Mouse (Mus musculus): ENCODE measurements around the gene Akr1b7. TPM values are rescaled to one million over a fixed set of nuclear protein-coding genes. Genes with fewer than 3 reads are reported as not detected.

Gene Akr1b7
- polyA plus RNA-seq, 2 experiments, result 0.05 TPM; not detected in 1

DNA sequence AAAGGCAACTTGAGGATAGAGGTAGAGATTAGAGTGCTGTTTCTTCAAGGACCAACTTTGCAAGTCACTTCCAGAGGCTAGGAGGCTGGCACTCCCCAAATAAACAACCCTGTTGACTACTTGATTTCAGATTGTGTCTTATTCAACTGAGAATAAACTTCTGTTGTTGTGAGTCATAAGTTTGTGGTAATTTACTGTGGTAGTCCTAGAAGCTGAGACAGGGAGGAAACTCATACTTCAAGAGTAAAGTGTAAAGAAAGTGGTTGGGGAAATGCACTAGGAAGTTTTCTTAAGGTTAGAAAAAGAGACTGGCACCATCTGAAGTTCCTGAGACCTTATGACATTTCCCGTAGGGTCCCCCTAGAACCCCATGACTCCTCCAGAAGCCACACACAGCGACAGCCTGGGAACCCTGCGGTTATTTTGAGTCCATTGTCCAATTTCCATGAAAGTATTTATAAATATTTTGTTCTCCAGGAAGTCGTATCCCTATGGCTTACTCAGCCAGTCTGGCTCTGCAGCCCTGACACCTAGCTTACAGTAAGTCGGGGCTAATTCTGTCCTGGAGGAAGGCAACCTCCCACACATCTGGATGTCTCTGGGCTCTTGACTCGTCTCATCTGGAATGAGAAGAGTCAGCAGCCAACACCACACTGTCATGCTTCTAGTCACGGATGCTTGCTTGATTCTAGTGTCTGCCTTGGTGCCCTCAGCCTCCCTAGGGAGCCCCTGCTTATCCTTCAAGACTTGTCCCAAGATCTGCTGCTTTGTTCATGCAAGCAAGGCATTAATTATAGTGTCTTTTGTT is 41.0 kb downstream of the Akr1b7 start:
- ATAC-seq (ENCODE audit: low FRiP score, low read depth) (no peak), DNase-seq (ENCODE audit: low spot score) (no peak)
- no peak for TF ChIP-seq POLR2A (IDR thresholded peaks at IDR 0.05; ENCODE audit: borderline replicate concordance, extremely low read depth, insufficient read depth, insufficient read length)
- no peak overlapping the region for H3K4me2 ChIP-seq (replicated peaks; ENCODE audit: low read depth, low read length, severe bottlenecking)
- no peak overlapping the region for H3K27ac ChIP-seq (replicated peaks; ENCODE audit: low read depth, low read length)
- no peaks in the 10 kb centered on the region for H3K4me1 ChIP-seq (ENCODE audit: control insufficient read depth, insufficient read depth, low read length)
- WGBS, result 70% methylated on average over 7 of the region's 7 CpGs
- H3K36me3 ChIP-seq (ENCODE audit: control insufficient read depth, insufficient read depth, low read length), result no peaks in the 10 kb centered on the region
- H3K9ac ChIP-seq (ENCODE audit: low read depth, low read length, severe bottlenecking), result no peak overlapping the region
- H3K4me3 ChIP-seq (replicated peaks; ENCODE audit: low read length), result no peak overlapping the region
- H3K27me3 ChIP-seq (ENCODE audit: control insufficient read depth, insufficient read depth, low read length), result no peaks in the 10 kb centered on the region
- no peaks in the 10 kb centered on the region for H3K9me3 ChIP-seq (ENCODE audit: control insufficient read depth, low read length)

GRCm38 (mm10) chr6:34459456-34459855 is 47.3 kb downstream of the Akr1b7 start:
- Histone ChIP-seq H3K9ac (ENCODE audit: low read depth, low read length, severe bottlenecking) (no peak overlapping the region), H3K4me2 (replicated peaks; ENCODE audit: low read depth, low read length, severe bottlenecking) (no peak overlapping the region), H3K27ac (replicated peaks; ENCODE audit: low read depth, low read length) (no peak overlapping the region), H3K9me3 (ENCODE audit: control insufficient read depth, low read length) (no peaks in the 10 kb centered on the region), H3K4me3 (replicated peaks; ENCODE audit: low read length) (no peak overlapping the region), H3K36me3 (ENCODE audit: control insufficient read depth, insufficient read depth, low read length) (no peaks in the 10 kb centered on the region), H3K4me1 (ENCODE audit: control insufficient read depth, insufficient read depth, low read length) (no peaks in the 10 kb centered on the region), H3K27me3 (ENCODE audit: control insufficient read depth, insufficient read depth, low read length) (no peaks in the 10 kb centered on the region)
- no peak for ATAC-seq (ENCODE audit: low FRiP score, low read depth)
- no peak for DNase-seq (ENCODE audit: low spot score)
- no peak for TF ChIP-seq POLR2A (IDR thresholded peaks at IDR 0.05; ENCODE audit: borderline replicate concordance, extremely low read depth, insufficient read depth, insufficient read length)

DNA sequence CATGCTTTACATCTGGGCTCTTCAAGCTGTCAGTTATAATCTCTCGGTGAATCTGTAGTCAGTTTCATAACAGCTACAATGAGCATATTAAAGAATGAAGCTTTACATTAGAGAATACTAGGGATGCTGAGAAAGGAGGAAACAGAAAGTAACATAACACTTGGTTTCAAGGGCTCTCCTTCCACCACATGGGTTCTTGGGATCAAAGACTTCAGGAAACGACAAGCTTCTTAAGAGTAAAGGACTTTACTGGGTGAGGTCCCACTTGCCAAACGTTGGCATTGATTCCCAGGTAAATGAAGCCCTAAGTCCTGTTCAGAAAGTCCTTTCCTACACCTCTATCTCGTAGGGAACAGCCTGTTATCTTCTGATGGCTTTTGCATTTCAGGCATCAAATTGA is 48.5 kb downstream of the Akr1b7 start:
- Histone ChIP-seq H3K4me2 (replicated peaks; ENCODE audit: low read depth, low read length, severe bottlenecking) (no peak overlapping the region), H3K27me3 (ENCODE audit: control insufficient read depth, insufficient read depth, low read length) (no peaks in the 10 kb centered on the region), H3K36me3 (ENCODE audit: control insufficient read depth, insufficient read depth, low read length) (no peaks in the 10 kb centered on the region), H3K9ac (ENCODE audit: low read depth, low read length, severe bottlenecking) (no peak overlapping the region), H3K27ac (replicated peaks; ENCODE audit: low read depth, low read length) (no peak overlapping the region), H3K4me1 (ENCODE audit: control insufficient read depth, insufficient read depth, low read length) (no peaks in the 10 kb centered on the region), H3K4me3 (replicated peaks; ENCODE audit: low read length) (no peak overlapping the region), H3K9me3 (ENCODE audit: control insufficient read depth, low read length) (no peaks in the 10 kb centered on the region)
- DNase-seq (ENCODE audit: low spot score), result no peak
- 54% methylated on average over 4 of the region's 4 CpGs for WGBS
- no peak for TF ChIP-seq POLR2A (IDR thresholded peaks at IDR 0.05; ENCODE audit: borderline replicate concordance, extremely low read depth, insufficient read depth, insufficient read length)
- no peak for ATAC-seq (ENCODE audit: low FRiP score, low read depth)

- Histone ChIP-seq H3K27ac (replicated peaks; ENCODE audit: low read depth, low read length) (no peak overlapping the region), H3K9ac (ENCODE audit: low read depth, low read length, severe bottlenecking) (no peak overlapping the region), H3K4me2 (replicated peaks; ENCODE audit: low read depth, low read length, severe bottlenecking) (no peak overlapping the region), H3K4me1 (ENCODE audit: control insufficient read depth, insufficient read depth, low read length) (no peaks in the 10 kb centered on the region), H3K27me3 (ENCODE audit: control insufficient read depth, insufficient read depth, low read length) (no peaks in the 10 kb centered on the region), H3K9me3 (ENCODE audit: control insufficient read depth, low read length) (no peaks in the 10 kb centered on the region), H3K4me3 (replicated peaks; ENCODE audit: low read length) (no peak overlapping the region), H3K36me3 (ENCODE audit: control insufficient read depth, insufficient read depth, low read length) (no peaks in the 10 kb centered on the region)
- no peak for ATAC-seq (ENCODE audit: low FRiP score, low read depth)
- no peak for TF ChIP-seq POLR2A (IDR thresholded peaks at IDR 0.05; ENCODE audit: borderline replicate concordance, extremely low read depth, insufficient read depth, insufficient read length)
- no peak for DNase-seq (ENCODE audit: low spot score)
- WGBS, result 60% methylated on average over 4 of the region's 4 CpGs
Measured at GRCm38 (mm10) chr6:34463582-34463981, 51.4 kb downstream of the Akr1b7 start.

GRCm38 (mm10) chr6:34471434-34472110 is 59.4 kb downstream of the Akr1b7 start:
- no peaks in the 10 kb centered on the region for H3K9me3 ChIP-seq (ENCODE audit: control insufficient read depth, low read length)
- no peak overlapping the region for H3K4me3 ChIP-seq (replicated peaks; ENCODE audit: low read length)
- no peak for TF ChIP-seq POLR2A (IDR thresholded peaks at IDR 0.05; ENCODE audit: borderline replicate concordance, extremely low read depth, insufficient read depth, insufficient read length)
- H3K36me3 ChIP-seq (ENCODE audit: control insufficient read depth, insufficient read depth, low read length), result no peaks in the 10 kb centered on the region
- no peak overlapping the region for H3K4me2 ChIP-seq (replicated peaks; ENCODE audit: low read depth, low read length, severe bottlenecking)
- 69% methylated on average over 12 of the region's 12 CpGs for WGBS
- H3K4me1 ChIP-seq (ENCODE audit: control insufficient read depth, insufficient read depth, low read length), result peaks cover 1% of the 10 kb centered on the region
- no peaks in the 10 kb centered on the region for H3K27me3 ChIP-seq (ENCODE audit: control insufficient read depth, insufficient read depth, low read length)
- no peak overlapping the region for H3K9ac ChIP-seq (ENCODE audit: low read depth, low read length, severe bottlenecking)
- no peak overlapping the region for H3K27ac ChIP-seq (replicated peaks; ENCODE audit: low read depth, low read length)
- DNase-seq (ENCODE audit: low spot score), result no peak
- no peak for ATAC-seq (ENCODE audit: low FRiP score, low read depth)

Other genes with a start within 250 kb of the Akr1b7 start
- 37.3 and 42.6 TPM in 2 replicates for gene Slc35b4, start 235.2 kb upstream of the Akr1b7 start, polyA plus RNA-seq (2012; rRNA removed)
- gene Slc35b4, start 235.2 kb upstream of the Akr1b7 start, polyA plus RNA-seq (2014; fragmentation: Nextera tagmentation; extraction: Ambion mirVana), result 45.7 and 47.7 TPM in 2 replicates
- 133 and 134 TPM in 2 replicates for gene Akr1b3, start 94.9 kb upstream of the Akr1b7 start, polyA plus RNA-seq (2012; rRNA removed)
- 174 and 180 TPM in 2 replicates for gene Akr1b3, start 94.9 kb upstream of the Akr1b7 start, polyA plus RNA-seq (2014; fragmentation: Nextera tagmentation; extraction: Ambion mirVana)
- 5.6 and 6.5 TPM in 2 replicates for gene Akr1b8, start 58.2 kb upstream of the Akr1b7 start, polyA plus RNA-seq (2012; rRNA removed)
- gene Akr1b8, start 58.2 kb upstream of the Akr1b7 start, polyA plus RNA-seq (2014; fragmentation: Nextera tagmentation; extraction: Ambion mirVana), result 7.1 and 8.5 TPM in 2 replicates
- 9.9 and 10.4 TPM in 2 replicates for gene Akr1b10, start 28.1 kb upstream of the Akr1b7 start, polyA plus RNA-seq (2012; rRNA removed)
- gene Akr1b10, start 28.1 kb upstream of the Akr1b7 start, polyA plus RNA-seq (2014; fragmentation: Nextera tagmentation; extraction: Ambion mirVana), result 9.6 and 10.2 TPM in 2 replicates
- 30.0 and 38.5 TPM in 2 replicates for gene Bpgm, start 63.9 kb downstream of the Akr1b7 start, polyA plus RNA-seq (2012; rRNA removed)
- 37.1 and 37.5 TPM in 2 replicates for gene Bpgm, start 63.9 kb downstream of the Akr1b7 start, polyA plus RNA-seq (2014; fragmentation: Nextera tagmentation; extraction: Ambion mirVana)
- gene Cald1, start 186.2 kb downstream of the Akr1b7 start, polyA plus RNA-seq (2012; rRNA removed), result 104 and 127 TPM in 2 replicates
- gene Cald1, start 186.2 kb downstream of the Akr1b7 start, polyA plus RNA-seq (2014; fragmentation: Nextera tagmentation; extraction: Ambion mirVana), result 231 and 262 TPM in 2 replicates

Measured in limb, embryonic 14.5 days (tissue).